Mouse (Mus musculus): Measurements from ENCODE around the gene Myl9.

The Myl9 gene

DNA sequence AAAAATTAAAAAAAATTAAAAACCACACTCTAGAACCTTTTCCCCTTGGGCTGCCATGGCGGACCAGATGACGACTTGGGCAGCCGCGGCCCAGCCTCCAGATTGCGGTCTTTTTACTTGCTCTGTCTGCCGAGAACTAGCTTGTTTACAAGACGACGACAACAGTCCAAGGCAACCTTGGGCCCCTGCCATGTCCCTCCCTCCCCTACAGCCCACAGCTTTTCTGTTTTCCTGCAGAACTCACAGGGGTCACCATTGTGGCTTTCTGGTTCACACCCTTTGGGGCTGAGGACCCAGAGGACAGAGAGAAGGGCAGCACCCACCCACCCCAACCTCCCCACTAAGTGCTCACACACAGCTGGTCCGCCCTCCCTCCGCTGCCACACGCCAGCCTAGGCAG is 12.1 kb upstream of the Myl9 start:
- peak; percentile 74 to 89 for DNase-seq (ENCODE audit: inconsistent age in 2 of 2, low spot score in 1 of 2)

DNA sequence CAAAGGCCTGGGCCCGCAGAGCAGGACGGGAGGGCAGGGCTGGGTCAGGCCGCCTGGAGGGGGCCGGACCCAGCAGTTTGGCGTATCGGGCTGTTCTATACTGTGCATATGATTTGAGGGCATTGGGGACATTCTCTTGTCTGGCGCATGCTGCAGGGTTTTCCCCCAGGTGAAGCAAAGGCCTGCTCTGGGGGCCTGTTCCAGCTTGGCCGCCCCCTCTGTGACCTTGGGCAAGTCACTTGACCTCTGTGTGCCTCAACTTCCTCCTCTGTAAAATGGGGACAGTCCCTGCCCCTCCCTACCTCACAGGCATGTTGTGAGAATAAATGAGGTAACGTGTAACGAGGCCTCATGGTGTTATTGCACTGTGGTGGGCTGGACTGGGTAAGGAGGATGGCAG is 11.2 kb upstream of the Myl9 start:
- DNase-seq (ENCODE audit: inconsistent age in 2 of 2, low spot score in 1 of 2) = no peak

DNA sequence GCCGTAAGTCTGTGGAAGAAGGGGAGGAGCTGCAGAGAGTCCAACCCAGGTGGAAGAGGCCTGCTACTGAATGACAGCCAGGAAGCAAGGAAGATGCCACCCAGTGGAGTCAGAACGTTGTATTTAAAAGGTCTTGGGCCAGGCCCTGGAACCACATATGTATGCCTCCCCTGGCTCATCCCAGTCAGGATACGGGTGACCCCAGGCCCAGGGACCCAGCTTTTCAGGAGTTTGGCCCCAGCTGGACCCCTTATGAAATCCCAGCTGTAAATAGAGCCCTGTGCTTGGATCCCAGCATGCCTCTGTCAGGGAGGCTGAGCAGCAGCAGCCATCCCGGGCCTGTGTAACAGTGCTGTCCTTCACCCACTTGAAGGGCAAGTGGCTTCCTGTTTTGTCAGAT is 10.5 kb upstream of the Myl9 start:
- DNase-seq (ENCODE audit: inconsistent age in 2 of 2, low spot score in 1 of 2) = peak in 1 of 2 experiments; percentile 68

DNA sequence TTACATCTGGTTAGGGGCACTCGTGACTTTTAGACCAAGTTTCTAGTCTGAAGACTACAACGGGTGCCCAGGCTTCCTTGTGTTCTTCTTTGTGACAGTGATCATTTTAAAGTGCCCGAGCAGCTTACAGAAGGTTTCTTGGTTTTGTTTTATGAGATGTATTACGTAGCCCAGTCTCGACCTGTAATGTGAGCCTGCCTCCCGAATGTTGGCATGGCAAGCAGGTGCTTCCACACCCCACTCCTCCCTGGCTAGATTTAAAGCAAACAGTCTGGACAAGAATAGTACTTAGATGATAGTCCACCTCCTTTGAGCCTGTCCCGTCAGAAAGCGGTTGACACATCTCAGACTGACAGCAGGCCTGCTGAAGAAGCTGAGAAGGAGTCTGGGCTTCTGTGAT is 9.6 kb upstream of the Myl9 start:
- DNase-seq (ENCODE audit: inconsistent age in 2 of 2, low spot score in 1 of 2) = no peak

DNA sequence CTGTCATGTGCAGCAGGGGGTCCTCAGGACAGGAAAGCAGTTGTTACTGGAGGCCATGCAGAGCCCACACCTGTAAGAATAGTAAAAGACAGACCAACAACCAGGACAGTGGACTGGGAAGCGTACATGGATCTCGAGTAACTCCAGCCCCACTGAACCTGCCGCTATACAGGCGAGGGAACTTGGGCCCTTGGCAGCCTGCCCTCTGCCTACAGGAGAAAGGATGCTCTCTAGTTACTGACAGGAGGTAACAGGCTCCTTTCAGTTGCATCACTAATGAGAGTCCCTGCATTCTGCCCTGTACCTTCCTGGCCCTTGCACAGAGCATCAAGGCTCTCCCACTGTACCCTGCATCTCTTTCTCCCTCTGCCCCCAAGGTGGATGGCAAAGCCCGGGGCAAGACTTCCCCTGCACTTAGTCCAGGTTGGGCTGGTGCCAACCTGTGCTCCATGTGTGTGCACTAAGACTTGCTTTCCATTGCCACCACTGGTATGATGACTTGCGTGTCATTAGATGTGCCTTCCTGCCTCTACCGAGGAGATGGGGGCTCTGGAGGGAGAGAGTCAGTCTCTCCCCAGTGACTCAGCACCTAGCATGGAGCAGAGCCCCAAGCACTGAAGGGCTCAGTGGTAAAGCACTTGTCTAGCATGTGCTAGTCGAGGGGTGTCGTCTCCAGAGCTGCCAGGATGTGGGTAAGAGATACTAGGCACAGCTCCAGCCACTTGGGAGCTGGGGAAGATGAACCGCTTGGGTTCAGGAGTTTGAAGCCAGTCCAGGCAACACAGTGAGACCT is 8.8 kb upstream of the Myl9 start:
- DNase-seq (ENCODE audit: inconsistent age in 2 of 2, low spot score in 1 of 2) = no peak

DNA sequence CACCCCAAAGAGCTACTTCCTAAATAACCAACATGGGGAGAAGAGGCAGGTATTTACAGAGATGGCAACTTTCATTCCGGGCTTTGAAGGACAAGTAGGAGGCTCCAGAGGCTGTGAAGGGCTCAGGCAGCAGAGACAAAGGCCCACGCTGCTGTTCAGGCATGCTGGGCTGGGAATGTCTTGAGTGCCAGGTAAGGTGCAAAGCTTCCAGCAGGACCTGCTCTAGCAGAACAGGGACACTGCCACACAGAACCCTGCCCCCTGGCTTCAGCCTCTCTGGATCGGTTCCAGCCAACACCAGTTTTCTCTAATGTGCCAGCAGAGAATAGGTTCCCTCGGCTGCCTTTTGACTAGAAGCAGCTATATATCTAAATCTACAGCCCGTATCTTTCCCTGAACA is 8.1 kb upstream of the Myl9 start:
- no peak for DNase-seq (ENCODE audit: inconsistent age in 2 of 2, low spot score in 1 of 2)

DNA sequence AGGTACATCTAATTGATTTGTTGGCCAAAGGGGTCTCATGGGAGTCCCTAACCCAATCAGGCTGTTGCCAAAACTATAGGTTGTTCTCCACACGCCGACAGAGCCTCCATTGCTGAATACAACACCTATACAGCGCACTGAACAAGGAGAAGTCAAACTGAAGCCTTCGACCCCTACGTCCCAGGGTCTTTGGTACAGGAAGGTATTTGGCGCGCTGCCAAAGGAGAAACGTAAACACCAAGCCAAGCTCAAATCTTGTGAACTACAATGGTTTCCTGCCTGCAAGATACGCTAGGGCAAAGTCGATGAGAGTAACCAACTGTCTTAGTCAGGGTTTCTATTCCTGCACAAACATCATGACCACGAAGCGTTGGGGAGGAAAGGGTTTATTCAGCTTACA is 5.9 kb upstream of the Myl9 start:
- DNase-seq (ENCODE audit: inconsistent age in 2 of 2, low spot score in 1 of 2) = no peak

DNA sequence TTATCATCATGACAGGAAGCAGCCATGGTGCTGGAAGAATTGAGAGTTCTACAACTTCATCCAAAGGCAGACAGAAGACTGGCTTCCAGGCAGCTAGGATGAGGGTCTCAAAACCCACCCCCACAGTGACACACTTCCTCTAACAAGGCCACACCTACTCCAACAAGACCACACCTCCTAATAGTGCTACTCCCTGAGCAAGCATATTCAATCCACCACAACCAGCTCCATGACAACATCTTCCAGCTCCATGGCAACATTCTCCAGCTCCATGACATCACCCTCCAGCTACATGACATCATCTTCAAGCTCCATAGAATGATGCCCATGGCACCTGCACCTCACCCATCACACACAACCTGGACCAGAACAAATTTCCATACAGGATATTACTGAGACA is 1.8 kb upstream of the Myl9 start:
- DNase-seq (ENCODE audit: inconsistent age in 2 of 2, low spot score in 1 of 2) = no peak

DNA sequence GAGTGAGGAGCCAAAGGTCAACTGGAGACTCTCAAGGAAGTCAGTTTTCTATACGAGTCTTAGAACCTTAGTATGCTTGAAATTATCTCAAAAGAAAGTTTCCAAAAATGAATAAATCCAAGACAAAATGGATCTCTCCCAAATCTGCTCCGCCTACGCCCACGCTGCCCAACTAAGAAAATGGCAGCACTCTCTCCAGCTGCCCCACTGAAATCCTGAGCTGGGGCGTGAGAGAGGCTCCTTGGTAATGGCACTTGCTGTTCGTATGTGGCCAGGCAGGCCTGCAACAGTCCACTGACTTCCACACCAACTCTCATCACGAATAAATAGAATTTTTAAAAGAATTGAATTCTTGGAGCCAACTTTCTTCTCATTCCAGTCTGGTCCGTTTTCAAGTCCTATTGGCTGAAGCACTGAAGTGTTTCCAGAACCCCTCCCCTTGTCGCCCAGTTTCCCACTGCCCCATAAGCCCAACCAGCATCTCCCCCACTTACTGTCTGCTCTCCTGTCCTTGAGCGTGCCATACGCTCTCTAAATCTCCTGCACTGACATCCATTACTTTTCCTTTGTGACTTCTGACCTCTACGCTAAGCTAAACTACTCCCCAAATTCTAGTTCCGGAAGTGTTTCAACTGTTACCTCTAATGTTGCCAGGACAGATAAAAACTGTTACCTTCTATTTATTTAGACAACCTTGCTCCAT is 1.0 kb upstream of the Myl9 start:
- DNase-seq (ENCODE audit: inconsistent age in 2 of 2, low spot score in 1 of 2) = no peak

DNA sequence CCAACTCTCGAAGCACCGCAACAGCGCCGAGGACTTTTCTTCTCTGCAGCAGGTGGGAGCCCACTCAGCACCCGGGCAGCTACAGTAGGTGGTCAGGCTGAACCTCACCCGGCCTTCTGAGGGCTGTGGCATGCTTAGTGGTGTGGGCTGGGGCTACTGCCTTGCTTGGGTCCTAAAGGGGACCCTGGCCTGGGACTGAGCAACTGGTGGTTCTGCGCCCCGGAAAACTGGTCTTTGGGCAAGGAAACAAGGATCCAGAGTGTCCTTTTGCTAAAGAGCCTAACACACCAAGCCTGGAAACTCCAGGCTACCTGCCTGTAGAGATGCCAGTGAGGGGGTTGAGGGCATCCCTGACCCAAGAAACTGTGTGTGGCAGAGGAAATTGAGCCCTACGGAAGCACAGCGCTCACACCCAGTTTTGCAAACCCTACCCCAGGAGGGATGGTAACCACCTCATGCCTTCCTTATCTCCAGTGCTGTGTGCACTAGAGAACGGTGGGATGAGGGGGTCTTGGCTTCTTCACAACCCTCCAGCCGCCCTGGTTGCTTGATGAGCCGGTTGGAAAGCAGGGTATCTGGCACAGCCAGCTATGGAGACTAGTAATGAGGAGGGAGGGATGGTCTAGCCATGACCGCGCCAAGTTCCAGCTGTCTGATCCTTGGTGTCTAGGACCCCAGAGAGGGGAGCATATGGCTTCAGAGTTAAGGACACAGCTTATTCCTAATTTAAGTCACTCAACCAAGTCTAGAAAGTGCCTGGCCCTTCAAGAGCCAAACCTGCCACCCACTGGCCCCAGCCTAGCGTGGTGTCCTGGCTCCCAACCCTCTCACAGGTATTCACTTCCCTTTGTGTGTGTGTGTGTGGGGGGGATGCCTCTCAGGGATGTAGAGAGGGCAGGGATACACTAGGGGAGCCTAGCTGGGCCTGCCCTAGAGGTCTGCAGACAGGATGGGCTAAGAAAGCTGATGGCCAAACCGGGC is 525 bp downstream of the Myl9 start:
- DNase-seq (ENCODE audit: inconsistent age in 2 of 2, low spot score in 1 of 2) = peak in 1 of 2 experiments; percentile 52

DNA sequence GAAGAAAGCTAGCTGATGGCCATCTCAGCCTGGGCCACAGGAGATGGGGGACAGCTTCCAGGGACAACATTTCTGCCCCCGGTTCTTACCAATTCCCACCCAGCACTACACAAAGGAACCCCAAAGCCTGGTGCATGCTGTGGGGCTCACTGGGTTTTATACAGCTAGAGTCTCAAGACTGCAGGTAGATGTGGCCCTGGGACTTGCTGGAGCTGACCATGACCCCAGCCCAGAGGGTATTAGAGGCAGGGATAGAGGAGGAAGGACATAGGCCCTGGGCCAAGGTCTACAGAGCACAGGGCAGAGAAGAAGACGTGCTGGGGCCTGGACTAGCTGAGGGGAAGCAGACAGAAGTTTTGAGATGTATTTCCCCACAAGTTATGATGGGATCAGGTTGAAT is 1.7 kb downstream of the Myl9 start:
- DNase-seq (ENCODE audit: inconsistent age in 2 of 2, low spot score in 1 of 2) = peak in 1 of 2 experiments; percentile 18

DNA sequence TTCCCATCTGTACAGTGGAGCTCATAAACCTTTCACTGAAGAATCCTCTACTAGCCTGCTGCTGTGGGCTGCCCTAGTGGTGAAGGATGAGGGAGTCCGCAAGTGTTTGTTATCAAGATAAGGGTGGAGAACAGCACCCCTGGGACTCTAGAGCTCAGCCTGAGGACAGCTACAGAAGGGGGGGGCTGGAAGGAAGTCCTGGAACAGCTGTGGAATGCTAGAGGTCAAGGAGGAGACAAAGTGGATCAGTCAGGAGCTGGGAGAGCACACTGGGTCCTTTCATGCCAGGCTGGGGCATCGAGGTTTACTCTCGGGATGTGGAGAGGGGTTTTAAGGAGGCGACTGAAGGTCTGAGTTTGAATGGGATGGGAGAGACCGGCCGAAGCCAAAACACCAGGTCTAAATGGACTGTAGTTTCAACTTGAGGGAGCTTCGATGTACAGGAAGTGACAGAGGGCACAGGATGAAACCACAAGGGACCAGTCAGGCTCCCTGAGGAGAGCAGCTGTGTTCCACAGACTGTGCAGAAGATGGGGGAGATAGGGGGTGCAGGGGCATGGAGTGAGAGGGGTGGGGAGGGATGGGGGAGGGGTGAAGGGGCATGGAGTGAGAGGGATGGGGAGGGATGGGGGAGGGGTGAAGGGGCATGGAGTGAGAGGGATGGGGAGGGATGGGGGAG is 2.2 kb downstream of the Myl9 start:
- DNase-seq (ENCODE audit: inconsistent age in 2 of 2, low spot score in 1 of 2) = peak in 1 of 2 experiments; percentile 45

DNA sequence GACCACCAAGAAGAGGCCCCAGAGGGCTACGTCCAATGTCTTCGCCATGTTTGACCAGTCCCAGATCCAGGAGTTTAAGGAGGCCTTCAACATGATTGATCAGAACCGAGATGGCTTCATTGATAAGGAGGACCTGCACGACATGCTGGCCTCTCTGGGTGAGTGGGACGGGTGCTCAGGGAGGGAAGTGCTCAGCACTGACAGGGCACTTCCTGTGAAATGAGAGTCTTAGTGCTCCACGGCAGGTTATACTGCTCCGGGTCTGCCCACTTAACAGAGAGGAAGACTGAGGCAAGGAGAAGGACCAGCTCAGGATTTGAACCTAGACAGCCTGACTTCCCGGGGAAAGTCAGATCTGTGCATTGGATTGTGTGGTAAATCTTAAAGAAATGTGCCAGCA is 3.4 kb downstream of the Myl9 start:
- peak in 1 of 2 experiments; percentile 19 for DNase-seq (ENCODE audit: inconsistent age in 2 of 2, low spot score in 1 of 2)

DNA sequence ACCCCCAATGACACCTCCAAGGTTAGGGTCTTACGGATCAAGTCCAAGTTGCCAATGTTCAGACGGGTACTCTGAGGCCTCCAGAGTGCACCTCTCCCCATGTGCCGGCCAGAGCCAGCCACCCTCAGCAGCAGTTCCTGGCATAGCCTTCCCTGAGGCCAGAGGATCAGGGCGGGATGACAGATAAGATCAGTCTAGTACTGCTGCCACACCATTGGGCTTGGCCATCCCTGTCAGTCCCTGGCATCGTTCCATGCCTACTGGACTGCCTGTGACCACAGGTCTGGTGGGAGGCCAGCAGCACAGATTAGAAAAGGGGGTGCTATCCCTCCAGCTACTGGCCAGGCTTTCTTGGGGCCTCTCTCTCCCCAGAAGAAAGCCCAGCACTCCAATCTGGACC is 3.8 kb downstream of the Myl9 start:
- peak; percentile 64 to 68 for DNase-seq (ENCODE audit: inconsistent age in 2 of 2, low spot score in 1 of 2)

DNA sequence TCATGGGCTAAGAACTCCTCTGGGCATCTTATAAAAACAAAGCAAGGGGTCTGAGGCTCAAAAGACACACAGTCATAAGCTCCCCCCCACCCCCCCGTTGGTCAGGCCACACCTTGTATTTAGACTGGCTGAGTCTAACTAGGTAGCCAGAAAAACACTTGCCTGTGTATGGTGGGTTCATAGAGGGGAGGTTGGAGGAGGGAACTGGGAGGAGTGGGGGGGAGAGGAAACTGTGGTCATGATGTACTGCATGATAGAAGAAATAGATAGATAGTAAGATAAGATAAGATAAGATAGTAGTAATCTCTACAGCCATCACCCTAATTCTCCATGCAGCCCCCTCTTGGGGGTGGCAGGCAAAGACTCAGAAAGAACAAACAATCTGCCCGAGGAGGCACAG is 4.3 kb downstream of the Myl9 start:
- no peak for DNase-seq (ENCODE audit: inconsistent age in 2 of 2, low spot score in 1 of 2)

DNA sequence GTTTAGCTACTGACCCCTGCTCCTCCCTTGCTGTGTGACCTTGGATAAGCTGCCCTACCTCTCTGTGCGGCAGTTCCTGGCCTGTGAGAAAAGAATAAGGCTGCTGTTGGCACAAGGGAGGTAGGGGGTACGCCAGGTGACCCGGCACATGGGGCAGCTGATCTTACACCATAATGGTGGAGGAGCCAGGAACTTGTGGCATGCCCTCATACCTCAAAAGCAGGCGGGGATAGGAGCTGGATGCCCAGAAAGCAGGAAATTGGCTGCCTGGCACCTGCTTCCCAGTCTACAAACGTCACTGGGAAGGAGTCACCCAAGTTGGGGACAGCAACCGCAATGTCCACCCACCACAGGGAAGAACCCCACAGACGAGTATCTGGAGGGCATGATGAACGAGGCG is 4.9 kb downstream of the Myl9 start:
- peak in 1 of 2 experiments; percentile 29 for DNase-seq (ENCODE audit: inconsistent age in 2 of 2, low spot score in 1 of 2)

DNA sequence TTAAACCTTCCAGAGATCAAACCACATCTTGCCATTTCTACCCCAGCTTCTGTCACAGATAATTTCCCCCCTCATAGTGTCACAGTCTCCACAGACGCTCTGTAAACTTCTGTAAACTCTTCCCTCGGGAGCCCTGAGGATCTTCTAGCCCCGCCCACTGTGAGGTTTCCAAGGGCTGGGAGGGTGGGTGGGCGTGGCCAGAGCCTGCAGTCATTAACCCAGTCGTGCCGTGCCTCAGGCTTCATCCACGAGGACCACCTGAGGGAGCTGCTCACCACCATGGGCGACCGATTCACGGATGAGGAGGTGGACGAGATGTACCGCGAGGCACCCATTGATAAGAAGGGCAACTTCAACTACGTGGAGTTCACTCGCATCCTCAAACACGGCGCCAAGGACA is 5.5 kb downstream of the Myl9 start:
- DNase-seq (ENCODE audit: inconsistent age in 2 of 2, low spot score in 1 of 2) = peak in 1 of 2 experiments; percentile 41

DNA sequence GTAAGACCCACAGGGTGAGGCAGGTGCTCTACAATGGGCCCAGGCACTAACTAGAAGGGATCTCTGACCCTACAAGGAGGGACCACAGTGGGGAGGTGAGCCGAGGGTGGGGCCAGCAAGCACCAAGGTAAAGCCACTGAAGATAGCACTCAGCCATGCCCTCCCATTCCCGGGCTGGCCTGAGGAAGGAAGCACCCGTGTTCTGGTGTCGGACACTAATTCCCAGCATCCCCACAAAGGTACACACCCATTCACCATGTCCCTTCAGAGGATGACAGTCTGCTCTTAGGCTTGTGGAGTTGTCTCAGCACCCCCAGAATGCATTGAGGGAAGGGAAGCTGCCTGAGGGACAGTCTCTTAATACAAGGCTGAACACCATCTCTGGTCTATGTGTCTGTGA is 6.1 kb downstream of the Myl9 start:
- DNase-seq (ENCODE audit: inconsistent age in 2 of 2, low spot score in 1 of 2) = peak in 1 of 2 experiments; percentile 32

DNA sequence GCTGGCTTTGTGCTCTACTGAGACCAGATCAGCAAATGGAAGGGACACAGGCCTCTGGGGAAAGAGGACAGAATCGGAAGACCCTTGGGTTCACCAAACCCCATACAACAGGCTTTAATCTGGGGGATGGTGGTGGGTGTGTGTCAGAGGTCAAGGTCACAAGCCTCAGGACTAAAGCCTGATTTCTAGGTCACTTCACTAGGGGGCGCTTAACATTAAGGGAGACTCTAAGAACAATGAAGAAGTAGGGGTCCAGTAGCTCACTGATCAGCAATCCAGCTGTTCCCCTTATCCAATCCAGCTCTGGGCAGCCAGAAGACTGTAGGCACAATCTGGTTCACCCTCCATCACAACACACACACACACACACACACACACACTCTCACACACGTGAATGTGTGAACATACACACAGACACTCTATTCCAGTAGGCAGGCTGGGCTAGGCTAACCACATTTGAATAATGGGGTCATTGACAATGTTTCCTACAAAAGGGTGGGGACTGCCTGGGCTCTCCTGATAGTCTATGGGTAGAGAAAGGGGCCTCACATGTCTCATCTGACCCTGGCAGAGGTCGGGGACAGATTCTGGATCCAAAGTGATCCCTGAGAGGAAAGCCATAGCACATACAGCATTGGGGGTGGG is 6.7 kb downstream of the Myl9 start:
- DNase-seq (ENCODE audit: inconsistent age in 2 of 2, low spot score in 1 of 2) = peak in 1 of 2 experiments; percentile 28
